Mouse (Mus musculus) naive thymus-derived CD4-positive, alpha-beta T cell, adult 5 months (primary cell): Measurements from ENCODE around the gene Disp3. TPM values are rescaled to one million over a fixed set of nuclear protein-coding genes. Genes with fewer than 3 reads are reported as not detected.

ENCODE experiments used
- polyA plus RNA-seq: library from polyadenylated mRNA; unstranded; fragments of 100-300 nt; shearing (Covaris generic); gene quantifications from one replicate; pipeline ENCODE4 v1.2.1, GENCODE M21; 2017

The Disp3 gene
- polyA plus RNA-seq, result not detected

GRCm38 (mm10) chr4:148287476-148288054 lies at the start of gene Disp3:
TSS of gene Disp3 (minus strand) at chr4:148287965.

Other genes starting within 250 kb of the Disp3 start
- gene Clcn6, start 249.1 kb downstream of the Disp3 start, polyA plus RNA-seq, result 12.6 TPM
- gene Mthfr, start 248.9 kb downstream of the Disp3 start, polyA plus RNA-seq, result 24.7 TPM
- 13.5 TPM for gene Agtrap, start 199.9 kb downstream of the Disp3 start, polyA plus RNA-seq
- gene Mad2l2, start 157.6 kb downstream of the Disp3 start, polyA plus RNA-seq, result 38.1 TPM
- not detected for gene Draxin, start 157.3 kb downstream of the Disp3 start, polyA plus RNA-seq
- gene Fbxo6, start 135.8 kb downstream of the Disp3 start, polyA plus RNA-seq, result 18.9 TPM
- gene Fbxo44, start 127.5 kb downstream of the Disp3 start, polyA plus RNA-seq, result 2.4 TPM
- not detected for gene Fbxo2, start 127.3 kb downstream of the Disp3 start, polyA plus RNA-seq
- gene Ubiad1, start 156.8 kb upstream of the Disp3 start, polyA plus RNA-seq, result 7.7 TPM
- 27.5 TPM for gene Mtor, start 160.6 kb upstream of the Disp3 start, polyA plus RNA-seq
- gene Angptl7, start 212.5 kb upstream of the Disp3 start, polyA plus RNA-seq, result 0.26 TPM